Mouse (Mus musculus): ENCODE measurements at regions not wholly inside any gene's neighbourhood (a gene's known extent, or its start where the extent isn't known, plus 50 kb on each side); places are given as distances from the start of the nearest gene placed in this dataset.

- no peak for TF ChIP-seq CTCF (IDR thresholded peaks at IDR 0.05; ENCODE audit: low read depth)
- no peak for TF ChIP-seq EP300 (optimal IDR thresholded peaks at IDR 0.05)
These were observed 390.7 kb upstream of the Adgrl2 start for GRCm38 (mm10) chr3:149381051-149381450.
